Mouse (Mus musculus): ENCODE results near the gene Utp4.

Gene Utp4

DNA sequence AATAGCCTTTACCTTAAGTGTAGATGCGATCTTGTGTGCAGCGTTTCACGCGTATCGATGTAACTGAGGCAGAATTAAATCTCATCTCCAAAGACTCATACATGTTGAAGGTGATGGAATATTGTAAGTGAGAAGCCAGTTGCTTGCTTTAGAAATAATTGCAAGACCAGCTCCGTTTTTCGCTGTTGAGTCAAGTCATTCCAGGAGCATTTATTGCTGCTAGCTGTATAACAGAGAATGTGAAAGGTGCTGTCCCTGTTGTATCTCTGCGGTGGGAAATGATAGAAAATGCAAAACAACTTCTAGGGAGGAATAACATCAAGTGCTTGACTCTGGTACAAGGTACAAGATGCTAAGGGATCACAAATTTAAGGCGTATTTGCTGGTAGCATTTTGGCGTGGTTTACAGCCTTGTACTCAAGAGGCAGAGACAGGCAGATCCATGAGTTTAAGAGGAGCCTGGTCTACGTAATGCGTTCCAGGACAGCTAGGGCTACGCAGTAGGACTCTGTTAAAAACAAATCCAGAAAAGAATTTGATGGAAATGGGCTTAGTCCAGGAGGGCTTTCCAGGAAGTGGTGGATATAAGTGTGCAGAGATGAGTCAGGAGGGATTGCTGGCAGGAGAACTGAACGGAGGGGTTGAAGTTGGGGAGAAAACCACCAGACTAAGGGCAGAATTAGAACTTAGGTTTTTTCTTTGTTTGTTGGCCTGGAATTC lies 43.8 kb downstream of the Utp4 start:
- no peak for DNase-seq (ENCODE audit: low read depth, low spot score)

DNA sequence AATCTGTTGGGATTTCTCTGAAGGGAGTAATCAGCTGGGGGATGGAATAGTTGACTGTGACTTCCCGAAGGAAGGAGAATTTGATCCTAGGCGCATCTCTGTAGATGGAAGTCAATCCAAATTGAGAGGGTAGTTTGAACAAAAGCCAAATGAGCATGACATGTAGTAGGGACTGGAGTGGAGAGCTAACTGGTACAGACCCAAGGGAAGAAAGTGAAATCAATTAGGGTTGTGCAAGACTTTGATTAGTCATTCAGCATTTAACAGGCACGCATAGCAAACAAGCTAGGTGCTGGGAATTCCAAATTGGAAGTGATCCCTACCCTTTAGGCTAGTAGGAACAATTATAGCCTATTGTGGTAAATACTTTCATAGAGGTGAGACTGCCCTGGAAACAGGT lies 48.4 kb downstream of the Utp4 start:
- DNase-seq (ENCODE audit: low read depth, low spot score) = no peak

DNA sequence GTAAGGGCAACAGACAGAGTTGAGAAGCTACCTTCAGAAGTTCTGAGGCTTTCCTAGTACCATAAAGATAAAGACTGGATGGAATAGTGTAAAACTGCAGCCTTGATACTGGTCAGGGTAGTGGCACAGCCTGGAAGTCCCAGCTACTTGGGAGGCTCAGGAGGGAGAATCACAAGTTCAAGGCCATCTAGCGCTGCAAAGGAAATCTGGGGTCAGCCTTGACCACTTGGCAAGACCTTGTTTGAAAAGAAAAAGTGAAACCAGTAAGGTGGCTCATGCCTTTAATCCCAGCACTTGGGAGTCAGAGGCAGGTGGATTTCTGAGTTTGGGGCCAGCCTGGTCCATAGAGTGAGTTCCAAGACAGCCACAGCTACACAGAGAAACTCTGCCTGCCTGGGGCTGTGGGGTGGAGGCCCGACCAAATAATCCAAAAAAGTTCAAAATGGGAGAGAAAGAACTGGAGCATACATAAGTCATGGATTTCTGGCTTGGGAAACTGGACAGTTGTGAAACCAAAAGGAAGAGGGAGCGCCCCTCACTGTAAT lies 50.5 kb downstream of the Utp4 start:
- DNase-seq (ENCODE audit: low read depth, low spot score) = no peak

DNA sequence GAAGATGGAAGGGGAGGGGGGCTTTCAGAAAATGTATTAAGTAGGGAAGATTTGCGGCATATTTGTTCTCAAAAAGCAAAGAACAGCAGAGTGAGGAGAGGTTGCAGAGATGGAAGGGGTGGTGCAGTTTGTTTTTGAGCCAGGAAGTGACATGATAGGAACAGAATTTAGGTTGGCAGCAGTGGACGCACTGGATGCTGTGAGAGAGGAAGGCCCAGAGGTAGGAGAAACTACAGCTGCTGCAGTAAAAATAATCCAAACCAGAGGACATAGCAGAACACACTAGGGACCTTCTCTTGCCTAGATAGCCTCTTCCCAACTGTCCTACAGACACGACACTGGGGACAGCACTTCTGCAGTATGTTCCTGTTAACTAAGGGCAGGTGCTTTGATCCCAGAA lies 51.3 kb downstream of the Utp4 start:
- no peak for DNase-seq (ENCODE audit: low read depth, low spot score)

DNA sequence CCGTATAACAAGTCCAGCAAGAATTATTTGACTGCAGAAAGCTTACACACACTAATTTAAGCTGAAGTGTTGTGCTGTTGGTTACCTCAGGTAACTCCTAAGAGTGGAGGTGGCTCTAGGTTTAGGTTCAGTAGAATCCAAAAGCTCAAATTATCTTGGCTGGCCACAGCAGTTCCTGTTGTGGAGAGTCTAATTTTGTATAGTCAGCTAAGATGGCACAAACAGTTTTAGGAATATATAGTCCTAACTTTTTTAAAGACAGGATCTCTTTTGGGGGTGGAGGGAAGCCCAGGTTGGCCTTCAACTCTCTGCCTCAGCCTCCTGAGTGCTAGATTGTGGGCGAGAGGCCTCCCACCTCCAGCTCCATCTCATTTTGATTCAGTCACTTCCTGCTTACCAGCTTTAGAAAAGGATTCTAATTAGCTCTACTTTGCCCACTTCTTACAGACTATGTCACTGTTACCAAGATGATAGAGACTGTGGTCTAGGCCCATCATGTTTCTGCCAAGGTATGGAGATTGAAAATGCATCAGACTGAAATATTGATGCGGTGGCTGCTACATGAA lies 55.3 kb downstream of the Utp4 start:
- no peak for DNase-seq (ENCODE audit: low read depth, low spot score)

DNA sequence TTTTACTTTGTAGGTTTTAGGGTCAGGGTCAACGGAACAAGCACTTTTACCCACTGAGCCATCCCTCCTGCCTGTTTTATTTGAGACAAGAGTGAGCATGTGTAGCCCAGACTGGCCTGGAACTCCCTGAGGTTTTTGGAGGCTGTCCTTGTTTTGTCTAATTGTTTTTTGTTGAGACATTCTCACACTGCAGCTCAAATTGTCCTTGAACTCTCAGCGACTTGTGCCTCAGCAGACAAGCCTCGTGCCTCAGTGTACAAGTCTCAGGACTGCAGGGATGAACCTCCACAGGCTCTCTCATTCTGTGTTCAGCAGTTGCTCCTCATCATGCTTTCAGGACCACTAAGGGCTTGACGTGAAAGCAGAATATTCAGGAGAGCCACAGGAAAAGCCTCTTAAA lies 58.3 kb downstream of the Utp4 start:
- DNase-seq (ENCODE audit: low read depth, low spot score) = peak; percentile 47

DNA sequence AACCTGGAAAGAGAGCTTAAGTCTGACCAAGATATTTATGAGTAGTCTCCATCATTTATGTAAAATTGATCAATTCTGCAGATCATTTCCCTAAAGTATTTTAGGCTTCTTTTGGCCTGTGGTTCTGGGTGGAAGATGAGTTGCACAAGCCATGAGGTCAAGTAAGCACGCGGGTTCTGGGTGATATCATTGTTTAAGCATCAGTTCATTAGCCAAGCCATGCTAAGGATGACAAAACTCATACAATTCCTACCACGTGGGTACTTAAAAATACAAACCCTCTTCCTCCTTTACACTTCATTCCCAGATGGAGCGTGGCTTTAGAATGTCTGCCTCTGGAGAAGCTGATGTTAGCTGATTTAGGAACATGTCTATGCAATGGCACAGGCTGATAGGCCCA lies 60.1 kb downstream of the Utp4 start:
- no peak for DNase-seq (ENCODE audit: low read depth, low spot score)

DNA sequence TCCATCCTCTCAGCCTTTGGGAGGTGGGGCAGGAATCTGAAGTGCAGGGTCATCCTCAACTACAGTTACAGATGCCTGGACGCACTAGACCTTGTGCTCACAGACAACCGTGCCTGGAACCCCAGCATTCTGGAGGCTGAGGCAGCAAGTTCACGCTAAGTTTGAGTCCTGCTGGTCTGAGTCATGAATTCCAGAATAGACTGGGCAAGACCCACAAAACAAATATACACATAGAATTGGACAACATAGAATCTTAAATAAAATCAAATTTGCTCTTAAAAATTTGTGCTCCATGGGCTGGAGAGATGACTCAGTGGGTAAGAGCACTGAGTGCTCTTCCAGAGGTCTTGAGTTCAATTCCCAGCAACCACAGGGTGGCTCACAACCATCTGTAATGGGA lies 63.6 kb downstream of the Utp4 start:
- no peak for DNase-seq (ENCODE audit: low read depth, low spot score)

DNA sequence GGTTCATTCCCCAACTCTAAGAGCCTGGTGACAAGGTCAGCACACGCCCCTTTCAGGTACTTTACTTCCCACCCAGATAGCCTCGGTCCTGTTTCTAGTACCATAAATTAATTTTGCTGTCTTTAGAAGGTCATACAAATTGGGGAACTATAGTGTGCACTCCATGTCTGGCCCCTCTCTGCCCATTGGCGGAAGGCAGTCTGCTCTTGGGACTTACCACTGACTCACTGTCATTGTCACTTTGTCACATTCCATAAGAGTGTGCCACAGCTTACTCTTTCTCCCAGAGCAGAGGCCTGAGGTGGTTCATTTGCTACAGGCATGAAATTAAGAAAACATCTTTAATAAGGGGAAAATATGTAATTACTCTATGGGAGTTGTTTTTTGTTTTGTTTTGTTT lies 64.8 kb downstream of the Utp4 start:
- no peak for DNase-seq (ENCODE audit: low read depth, low spot score)

DNA sequence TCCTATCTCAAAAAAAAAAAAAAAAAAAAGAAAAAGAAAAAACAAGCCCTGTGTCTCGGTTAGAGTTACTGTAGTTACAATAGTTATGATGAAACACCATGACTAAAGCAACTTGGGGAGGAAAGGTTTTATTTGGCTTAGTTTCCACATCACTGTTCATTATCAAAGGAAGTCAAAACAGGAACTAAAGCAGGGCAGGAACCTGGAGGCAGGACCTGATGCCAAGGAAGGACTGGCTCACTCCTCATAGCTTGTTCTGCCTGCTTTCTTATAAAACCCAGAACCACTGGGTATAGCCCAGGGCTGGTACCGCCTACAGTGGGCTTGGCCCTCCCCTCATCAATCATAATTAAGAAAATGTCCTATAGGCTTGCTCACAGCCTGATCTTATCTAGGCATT lies 66.2 kb downstream of the Utp4 start:
- DNase-seq (ENCODE audit: low read depth, low spot score) = no peak

DNA sequence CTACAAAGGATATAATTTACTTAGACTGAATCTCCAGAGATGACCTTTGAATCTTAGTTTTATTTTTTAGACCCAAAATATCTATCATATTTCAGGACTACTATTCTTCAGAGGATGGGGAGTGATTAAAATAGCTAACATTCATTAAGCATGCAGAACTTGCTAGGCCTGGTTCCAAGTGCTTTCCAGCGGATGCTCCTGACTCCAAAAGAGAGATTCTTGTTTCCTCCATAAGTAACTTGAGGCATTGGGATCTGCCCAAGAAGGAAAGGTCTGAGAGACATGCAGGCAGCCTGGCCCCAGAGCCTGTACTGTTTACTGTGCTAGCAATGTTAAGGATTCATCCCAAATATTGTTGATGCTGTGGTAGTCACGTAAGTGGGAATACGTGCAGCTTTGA lies 68.9 kb downstream of the Utp4 start:
- no peak for DNase-seq (ENCODE audit: low read depth, low spot score)

DNA sequence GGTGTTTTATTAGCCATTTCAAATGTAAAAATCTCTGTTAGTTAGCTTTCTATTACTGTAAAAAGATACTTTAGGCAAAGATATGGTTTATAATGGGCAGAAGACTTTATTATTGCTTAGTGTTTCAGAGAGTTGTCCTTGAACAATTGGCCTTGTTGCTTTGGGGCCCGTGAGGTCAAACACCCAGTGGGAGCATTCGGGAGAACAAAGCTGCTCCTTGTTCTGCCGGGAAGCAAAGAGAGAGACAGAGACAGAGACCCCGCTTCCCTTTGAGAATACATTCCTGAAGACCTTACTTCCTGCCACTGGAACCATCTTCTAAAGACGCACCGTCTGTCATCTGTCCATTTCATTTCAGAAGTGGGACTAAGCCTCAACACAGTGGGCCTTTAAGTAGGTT lies 69.9 kb downstream of the Utp4 start:
- DNase-seq (ENCODE audit: low read depth, low spot score) = peak; percentile 84

DNA sequence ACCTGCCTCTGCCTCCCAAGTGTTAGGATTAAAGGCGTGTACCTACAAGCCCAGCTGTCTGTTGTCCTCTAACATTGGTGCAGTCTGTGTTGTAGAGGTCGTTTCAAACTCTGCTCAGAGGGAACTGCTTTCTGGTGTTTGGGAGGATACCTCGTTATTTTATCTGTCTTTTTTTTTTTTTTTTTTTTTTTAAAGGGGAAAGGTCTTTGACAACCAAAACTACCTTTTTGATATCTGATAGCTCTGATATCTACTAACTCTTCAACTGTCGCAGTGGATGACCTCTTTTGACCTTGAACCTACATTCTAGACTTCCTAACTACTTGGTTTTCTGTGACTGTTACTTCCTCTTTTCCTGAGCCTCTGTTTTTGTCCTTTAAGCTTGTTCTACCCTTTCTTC lies 71.1 kb downstream of the Utp4 start:
- peak; percentile 75 for DNase-seq (ENCODE audit: low read depth, low spot score)

DNA sequence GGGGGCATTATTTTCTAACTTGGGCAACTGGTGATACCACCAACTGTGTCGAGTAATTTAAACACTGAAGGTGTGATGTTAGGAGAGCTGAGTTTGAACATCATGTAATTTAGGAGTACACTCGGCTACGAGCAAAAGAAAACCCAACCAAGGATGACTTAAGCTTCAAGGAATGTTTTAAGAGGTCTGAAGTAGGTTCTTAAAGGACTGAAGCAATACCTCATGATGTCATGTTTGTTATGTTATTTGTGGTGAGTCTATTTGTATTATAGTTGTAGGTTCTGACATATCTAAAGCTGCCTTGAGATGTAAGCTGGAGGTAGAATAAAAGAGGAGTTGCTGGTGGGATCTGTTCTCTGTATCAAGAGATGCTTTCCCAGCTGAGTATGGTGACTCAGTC lies 76.5 kb downstream of the Utp4 start:
- no peak for DNase-seq (ENCODE audit: low read depth, low spot score)

DNA sequence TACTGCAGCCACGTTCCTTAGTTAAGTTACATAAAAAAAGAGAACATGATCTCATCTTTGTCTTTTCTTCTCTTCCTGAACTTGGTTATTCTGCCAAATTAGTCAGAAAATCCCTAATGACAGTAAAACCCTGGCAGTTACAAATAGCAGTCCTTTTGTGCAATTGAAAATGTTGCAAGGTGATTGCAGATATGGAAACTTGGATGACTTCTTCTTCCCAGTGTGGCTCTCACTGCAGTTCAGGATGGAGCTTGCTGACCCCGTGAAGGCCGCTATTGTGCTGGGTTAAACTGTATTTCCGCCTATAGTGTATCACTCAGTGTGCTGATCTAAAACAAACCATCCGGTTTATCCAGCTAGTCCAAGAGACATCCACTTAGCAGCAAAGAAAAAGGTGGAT lies 78.5 kb downstream of the Utp4 start:
- no peak for DNase-seq (ENCODE audit: low read depth, low spot score)
